Mouse (Mus musculus): ENCODE measurements around the gene Bcl2l15. TPM values are rescaled to one million over a fixed set of nuclear protein-coding genes. Genes with fewer than 3 reads are reported as not detected.
"Not testable (repeated sequence)": the region's sequence is repeated elsewhere in the genome, so short reads cannot be mapped to it uniquely, and the experiment has no call there.

Gene Bcl2l15
- polyA plus RNA-seq, 1 experiment from 2014 or later = 5.2 TPM

DNA sequence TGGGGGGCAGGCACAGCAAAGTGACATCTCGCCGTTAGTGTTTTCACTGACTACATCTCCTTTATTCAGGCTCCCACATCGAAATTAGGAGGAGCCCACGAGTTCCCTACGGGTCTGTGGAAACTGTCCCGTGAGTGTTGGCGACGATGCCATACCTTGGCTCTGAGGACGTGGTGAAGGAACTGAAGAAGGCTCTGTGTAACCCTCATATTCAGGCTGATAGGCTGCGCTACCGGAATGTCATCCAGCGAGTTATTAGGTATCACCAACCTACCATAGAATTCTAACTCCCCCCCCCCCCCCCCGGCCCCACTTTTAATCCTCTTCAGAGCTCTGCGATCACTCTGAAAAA lies 22.6 kb upstream of the Bcl2l15 start:
- TF ChIP-seq CTCF (IDR thresholded peaks at IDR 0.05; ENCODE audit: low read depth) = no peak
- Histone ChIP-seq H3K4me2 (replicated peaks; ENCODE audit: low read depth) (peak overlapping the region; percentile 73), H3K4me1 (replicated peaks; ENCODE audit: control insufficient read depth, insufficient read depth) (no peaks in the 10 kb centered on the region), H3K9ac (ENCODE audit: low read length) (peak overlapping the region; percentile 90), H3K36me3 (ENCODE audit: control insufficient read depth, insufficient read depth, low read length) (peaks cover 2% of the 10 kb centered on the region; the same call in 1 of the 2 replicates), H3K27ac (replicated peaks) (peak overlapping the region; percentile 96), H3K4me3 (ENCODE audit: low read depth, low read length) (peak overlapping the region; percentile 76), H3K9me3 (ENCODE audit: control insufficient read depth, low read length) (no peaks in the 10 kb centered on the region), H3K27me3 (ENCODE audit: control insufficient read depth, insufficient read depth, low read length) (no peaks in the 10 kb centered on the region)
- WGBS = under 1% methylated on average over 13 of the region's 14 CpGs
- ATAC-seq (ENCODE audit: low FRiP score, low TSS enrichment) (peak; percentile 50; the same call in 1 of the 2 replicates), DNase-seq (ENCODE audit: low spot score) (no peak)

- 86% methylated on average over 6 of the region's 6 CpGs for WGBS
- no peak for ATAC-seq (ENCODE audit: low FRiP score, low TSS enrichment)
- no peak for TF ChIP-seq EP300 (optimal IDR thresholded peaks at IDR 0.05)
- no peak for TF ChIP-seq CTCF (IDR thresholded peaks at IDR 0.05; ENCODE audit: low read depth)
Observed at GRCm38 (mm10) chr3:103810967-103811366, 21.4 kb upstream of the Bcl2l15 start.

GRCm38 (mm10) chr3:103827548-103827947 lies 4.9 kb upstream of the Bcl2l15 start:
- no peak for DNase-seq (ENCODE audit: low spot score)

More at GRCm38 (mm10) chr3:103810967-103811366, 21.4 kb upstream of the Bcl2l15 start:
- no peaks in the 10 kb centered on the region for H3K4me1 ChIP-seq (replicated peaks; ENCODE audit: control insufficient read depth, insufficient read depth)
- no peak overlapping the region for H3K4me2 ChIP-seq (replicated peaks; ENCODE audit: low read depth)
- no peak overlapping the region for H3K9ac ChIP-seq (ENCODE audit: low read length)
- no peaks in the 10 kb centered on the region for H3K9me3 ChIP-seq (ENCODE audit: control insufficient read depth, low read length)
- no peaks in the 10 kb centered on the region for H3K27me3 ChIP-seq (ENCODE audit: control insufficient read depth, insufficient read depth, low read length)
- no peak overlapping the region for H3K4me3 ChIP-seq (ENCODE audit: low read depth, low read length)
- no peak overlapping the region for H3K27ac ChIP-seq (replicated peaks)
- no peak for DNase-seq (ENCODE audit: low spot score)
- H3K36me3 ChIP-seq (ENCODE audit: control insufficient read depth, insufficient read depth, low read length) = peaks cover 6% of the 10 kb centered on the region; the same call in 1 of the 2 replicates

GRCm38 (mm10) chr3:103829036-103829435 lies 3.4 kb upstream of the Bcl2l15 start:
- Histone ChIP-seq H3K27me3 (ENCODE audit: control insufficient read depth, insufficient read depth, low read length) (no peaks in the 10 kb centered on the region), H3K27ac (replicated peaks) (no peak overlapping the region), H3K4me1 (replicated peaks; ENCODE audit: control insufficient read depth, insufficient read depth) (no peaks in the 10 kb centered on the region), H3K9me3 (ENCODE audit: control insufficient read depth, low read length) (no peaks in the 10 kb centered on the region), H3K4me3 (ENCODE audit: low read depth, low read length) (no peak overlapping the region), H3K9ac (ENCODE audit: low read length) (no peak overlapping the region), H3K4me2 (replicated peaks; ENCODE audit: low read depth) (no peak overlapping the region), H3K36me3 (ENCODE audit: control insufficient read depth, insufficient read depth, low read length) (no peaks in the 10 kb centered on the region)
- TF ChIP-seq EP300 (optimal IDR thresholded peaks at IDR 0.05) (no peak), CTCF (IDR thresholded peaks at IDR 0.05; ENCODE audit: low read depth) (no peak)
- DNase-seq (ENCODE audit: low spot score) (no peak), ATAC-seq (ENCODE audit: low FRiP score, low TSS enrichment) (no peak)
- WGBS = 71% methylated on average over 3 of the region's 3 CpGs

More at GRCm38 (mm10) chr3:103827548-103827947, 4.9 kb upstream of the Bcl2l15 start:
- no peaks in the 10 kb centered on the region for H3K9me3 ChIP-seq (ENCODE audit: control insufficient read depth, low read length)
- no peaks in the 10 kb centered on the region for H3K36me3 ChIP-seq (ENCODE audit: control insufficient read depth, insufficient read depth, low read length)
- H3K9ac ChIP-seq (ENCODE audit: low read length) = no peak overlapping the region
- H3K4me3 ChIP-seq (ENCODE audit: low read depth, low read length) = no peak overlapping the region
- H3K4me1 ChIP-seq (replicated peaks; ENCODE audit: control insufficient read depth, insufficient read depth) = no peaks in the 10 kb centered on the region
- H3K27ac ChIP-seq (replicated peaks) = no peak overlapping the region
- H3K27me3 ChIP-seq (ENCODE audit: control insufficient read depth, insufficient read depth, low read length) = no peaks in the 10 kb centered on the region
- no peak for ATAC-seq (ENCODE audit: low FRiP score, low TSS enrichment)
- TF ChIP-seq CTCF (IDR thresholded peaks at IDR 0.05; ENCODE audit: low read depth) (peak; percentile 51), EP300 (optimal IDR thresholded peaks at IDR 0.05) (no peak)
- no peak overlapping the region for H3K4me2 ChIP-seq (replicated peaks; ENCODE audit: low read depth)

DNA sequence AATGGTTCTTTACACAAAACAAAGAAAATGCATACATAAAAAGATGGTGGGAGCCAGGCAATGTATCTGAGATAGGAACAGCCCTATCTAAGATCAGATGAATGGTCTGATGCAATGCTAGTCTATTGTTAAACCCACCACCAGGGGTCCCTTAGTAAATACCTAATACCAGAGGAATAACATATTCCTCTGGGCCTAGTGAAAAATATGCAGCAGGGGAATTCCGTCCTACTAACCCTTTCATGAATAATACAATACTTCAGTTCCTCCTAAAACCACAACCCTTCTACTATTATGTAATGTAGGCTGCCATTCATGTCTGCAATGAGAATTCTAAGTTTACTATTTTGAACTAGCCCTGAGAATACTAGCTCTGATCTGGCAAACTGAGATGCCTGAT lies 1.7 kb upstream of the Bcl2l15 start:
- H3K27ac ChIP-seq (replicated peaks); H3K4me2 ChIP-seq (replicated peaks; ENCODE audit: low read depth); H3K4me3 ChIP-seq (ENCODE audit: low read depth, low read length); ATAC-seq (ENCODE audit: low FRiP score, low TSS enrichment); DNase-seq (ENCODE audit: low spot score); H3K36me3 ChIP-seq (ENCODE audit: control insufficient read depth, insufficient read depth, low read length); H3K27me3 ChIP-seq (ENCODE audit: control insufficient read depth, insufficient read depth, low read length); H3K9ac ChIP-seq (ENCODE audit: low read length); H3K4me1 ChIP-seq (replicated peaks; ENCODE audit: control insufficient read depth, insufficient read depth); H3K9me3 ChIP-seq (ENCODE audit: control insufficient read depth, low read length): not testable (repeated sequence)
- WGBS = 55% methylated on average over 1 of the region's 1 CpGs
- TF ChIP-seq CTCF (IDR thresholded peaks at IDR 0.05; ENCODE audit: low read depth) = peak; percentile 32

GRCm38 (mm10) chr3:103831146-103831545 lies 1.3 kb upstream of the Bcl2l15 start:
- WGBS = 63% methylated on average over 7 of the region's 7 CpGs

More at GRCm38 (mm10) chr3:103831146-103831545, 1.3 kb upstream of the Bcl2l15 start:
- DNase-seq (ENCODE audit: low spot score) = no peak
- Histone ChIP-seq H3K36me3 (ENCODE audit: control insufficient read depth, insufficient read depth, low read length) (no peaks in the 10 kb centered on the region), H3K4me2 (replicated peaks; ENCODE audit: low read depth) (no peak overlapping the region), H3K27me3 (ENCODE audit: control insufficient read depth, insufficient read depth, low read length) (no peaks in the 10 kb centered on the region), H3K9ac (ENCODE audit: low read length) (no peak overlapping the region), H3K4me3 (ENCODE audit: low read depth, low read length) (no peak overlapping the region), H3K27ac (replicated peaks) (no peak overlapping the region), H3K9me3 (ENCODE audit: control insufficient read depth, low read length) (no peaks in the 10 kb centered on the region), H3K4me1 (replicated peaks; ENCODE audit: control insufficient read depth, insufficient read depth) (no peaks in the 10 kb centered on the region)
- TF ChIP-seq EP300 (optimal IDR thresholded peaks at IDR 0.05) (no peak), CTCF (IDR thresholded peaks at IDR 0.05; ENCODE audit: low read depth) (no peak)
- no peak for ATAC-seq (ENCODE audit: low FRiP score, low TSS enrichment)

Measured in stomach, postnatal 0 days (tissue).